Mouse (Mus musculus) liver, adult 2 months (tissue): Measurements from ENCODE around the gene Dlg1.

Source experiments
- CTCF ChIP-seq: fragments of 200-500 bp; IDR thresholded peaks from 2 replicates; pipeline ENCODE4 v1.5.1; 2011; ENCODE audit warnings: low read depth, low read length, control low read depth
- POLR2A ChIP-seq: fragments of 200-500 bp; IDR thresholded peaks from 2 replicates; pipeline ENCODE4 v1.6.1; 2011; ENCODE audit warnings: low read length, control low read depth; ENCODE audit not compliant: insufficient read depth; ENCODE audit errors: extremely low read depth

DNA sequence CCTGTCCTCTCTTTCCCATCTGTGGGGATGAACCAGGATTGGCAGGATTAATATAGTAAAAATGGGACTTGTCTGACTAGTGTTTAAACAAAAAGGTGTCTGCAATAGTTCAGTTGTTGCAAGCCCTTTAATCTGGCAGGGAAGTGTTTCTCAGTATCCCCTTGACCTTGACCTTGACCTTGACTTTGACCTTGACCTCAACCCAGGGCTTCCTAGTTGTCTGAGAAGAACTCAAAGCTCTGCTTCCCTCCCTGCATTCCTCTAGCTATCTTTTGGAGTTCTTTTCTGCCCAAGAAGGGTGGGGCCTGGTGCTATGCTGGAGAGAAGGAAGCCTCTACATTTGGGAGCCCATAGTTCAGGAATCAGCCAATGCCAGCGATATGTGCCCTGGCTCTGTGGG, 238.6 kb downstream of the Dlg1 start:
- TF ChIP-seq CTCF (no peak), POLR2A (no peak)
